Mouse (Mus musculus): ENCODE results near the gene Bfsp1. TPM values are rescaled to one million over a fixed set of nuclear protein-coding genes. Genes with fewer than 3 reads are reported as not detected.

Gene Bfsp1
- polyA plus RNA-seq, 1 experiment from 2014 or later = 2.5 TPM

DNA sequence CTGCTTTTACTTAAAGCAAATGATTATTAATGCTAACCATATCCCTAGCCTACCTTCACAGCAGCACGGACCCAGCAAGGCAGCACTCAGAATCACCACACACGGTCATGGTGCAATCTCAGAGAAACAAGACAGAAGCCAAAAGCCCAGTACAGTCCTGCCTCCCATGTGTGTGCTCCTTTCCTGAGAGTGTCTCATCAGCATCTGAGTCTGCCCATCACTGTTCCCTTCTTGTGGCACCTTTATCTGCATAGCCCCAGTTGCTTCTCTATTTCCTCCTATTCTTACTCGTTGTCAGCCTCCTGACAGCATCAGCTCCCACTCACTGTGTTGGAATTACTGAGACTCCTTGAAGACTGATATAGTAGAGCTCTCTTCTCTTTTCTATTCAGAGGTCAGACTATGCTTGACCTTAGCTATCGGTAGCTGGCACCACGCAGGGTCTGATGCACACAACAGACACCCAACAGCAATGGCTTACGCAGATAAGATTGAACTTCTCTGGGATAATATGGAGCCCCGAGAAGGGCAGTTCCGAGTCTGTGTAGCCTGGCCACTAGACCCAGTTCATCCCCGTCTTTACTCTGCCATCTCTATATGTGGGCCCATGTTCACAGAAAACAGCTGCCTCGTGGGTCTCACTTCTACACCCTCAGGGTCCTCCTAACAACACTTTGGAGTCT lies 19.8 kb upstream of the Bfsp1 start:
- no peak for ATAC-seq (ENCODE audit: insufficient number of reproducible peaks, insufficient read depth, low FRiP score, low TSS enrichment)
- 76% methylated on average over 10 of the region's 10 CpGs for WGBS

DNA sequence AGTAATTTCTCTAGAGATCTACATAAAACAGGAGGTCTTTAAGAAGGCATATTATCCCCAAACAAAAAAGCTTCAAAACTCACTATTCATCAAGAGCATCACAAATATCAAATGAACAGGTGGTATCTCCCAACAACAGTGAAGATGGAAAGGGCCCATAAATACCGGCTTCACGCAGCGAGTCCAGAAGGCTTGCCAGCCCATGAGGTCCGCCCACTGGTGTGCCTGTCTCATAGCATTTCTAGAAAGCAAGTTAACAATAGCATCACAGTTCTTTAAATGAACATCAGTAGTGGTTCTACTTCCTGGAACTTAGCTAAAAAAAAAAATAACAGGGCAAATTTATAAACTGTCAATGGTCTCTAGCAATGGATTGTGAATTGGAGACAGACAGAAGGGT lies 19.0 kb upstream of the Bfsp1 start:
- H3K4me1 ChIP-seq = peaks cover 4% of the 10 kb centered on the region; the same call in 1 of the 2 replicates
- WGBS = 90% methylated on average over 4 of the region's 4 CpGs
- H3K36me3 ChIP-seq = no peaks in the 10 kb centered on the region
- no peak overlapping the region for H3K4me2 ChIP-seq (replicated peaks)
- H3K9ac ChIP-seq = no peak overlapping the region
- H3K27me3 ChIP-seq = no peaks in the 10 kb centered on the region
- H3K9me3 ChIP-seq = no peaks in the 10 kb centered on the region
- ATAC-seq (ENCODE audit: insufficient number of reproducible peaks, insufficient read depth, low FRiP score, low TSS enrichment) = no peak
- no peak overlapping the region for H3K4me3 ChIP-seq
- H3K27ac ChIP-seq = no peak overlapping the region

More for the DNA sequence above, 19.8 kb upstream of the Bfsp1 start:
- Histone ChIP-seq H3K9me3 (no peaks in the 10 kb centered on the region), H3K4me2 (replicated peaks) (no peak overlapping the region), H3K36me3 (no peaks in the 10 kb centered on the region), H3K27ac (no peak overlapping the region), H3K4me1 (no peaks in the 10 kb centered on the region), H3K27me3 (no peaks in the 10 kb centered on the region), H3K4me3 (no peak overlapping the region), H3K9ac (no peak overlapping the region)

DNA sequence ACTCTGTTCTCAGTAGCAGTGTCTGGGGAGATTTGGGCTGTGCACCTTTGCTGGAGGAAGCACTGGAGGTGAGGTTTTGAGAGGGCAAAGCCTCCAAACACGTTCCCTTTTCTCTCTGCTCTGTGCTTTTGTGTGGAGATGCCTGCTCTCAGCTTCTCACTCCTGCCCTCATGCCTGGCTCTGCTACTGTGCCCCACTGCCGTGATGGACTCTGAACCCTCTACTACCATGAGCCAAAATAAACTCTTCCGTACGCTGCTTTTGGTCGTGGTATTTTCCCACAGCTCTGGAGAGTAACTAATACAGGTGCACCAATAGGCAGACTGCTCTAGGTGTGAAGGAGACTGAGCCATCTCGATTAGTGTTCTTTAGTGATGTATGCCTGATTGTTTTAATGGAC lies 16.3 kb upstream of the Bfsp1 start:
- Histone ChIP-seq H3K4me3 (no peak overlapping the region), H3K27me3 (no peaks in the 10 kb centered on the region), H3K36me3 (no peaks in the 10 kb centered on the region), H3K4me2 (replicated peaks) (no peak overlapping the region), H3K27ac (no peak overlapping the region), H3K4me1 (peaks cover 5% of the 10 kb centered on the region; the same call in 1 of the 2 replicates), H3K9me3 (no peaks in the 10 kb centered on the region), H3K9ac (no peak overlapping the region)
- no peak for ATAC-seq (ENCODE audit: insufficient number of reproducible peaks, insufficient read depth, low FRiP score, low TSS enrichment)
- 89% methylated on average over 6 of the region's 6 CpGs for WGBS

DNA sequence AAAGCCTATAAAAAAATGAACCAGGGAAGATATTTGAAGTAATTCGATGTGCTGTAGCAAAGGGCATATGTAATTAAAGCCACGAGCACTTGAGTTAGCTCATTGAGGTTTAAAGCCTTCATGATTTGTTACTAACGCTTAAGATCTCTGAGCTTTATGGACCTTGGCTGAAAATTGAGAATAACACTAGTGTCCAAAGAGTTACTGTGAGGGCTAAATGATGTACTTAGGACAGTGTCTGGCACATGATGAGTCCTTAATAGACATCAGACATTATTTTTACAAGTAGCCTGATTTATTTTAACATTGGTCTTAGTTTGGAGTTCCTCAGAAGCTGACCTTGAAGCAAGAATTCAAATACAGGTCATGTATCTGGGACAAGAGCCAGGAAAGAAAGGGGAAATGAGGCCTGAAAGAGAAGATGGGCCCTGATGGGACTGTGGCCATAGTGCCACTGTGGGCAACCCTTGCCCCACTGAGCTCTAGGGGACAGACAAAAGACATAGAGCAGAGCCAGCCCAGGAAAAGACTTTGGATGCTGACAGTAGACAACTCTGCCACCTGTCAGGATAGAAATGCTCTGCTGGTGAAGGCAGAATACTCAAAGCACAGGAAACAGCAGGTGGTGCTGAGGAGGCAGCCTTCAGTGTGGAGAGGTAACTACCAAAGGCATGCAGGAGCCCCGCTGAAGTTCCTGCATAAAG lies 14.1 kb upstream of the Bfsp1 start:
- Histone ChIP-seq H3K36me3 (no peaks in the 10 kb centered on the region), H3K4me3 (no peak overlapping the region), H3K4me1 (peaks cover 5% of the 10 kb centered on the region; the same call in 1 of the 2 replicates), H3K27me3 (no peaks in the 10 kb centered on the region), H3K9me3 (no peaks in the 10 kb centered on the region), H3K27ac (no peak overlapping the region), H3K9ac (no peak overlapping the region), H3K4me2 (replicated peaks) (no peak overlapping the region)
- 64% methylated on average over 4 of the region's 4 CpGs for whole genome bisulfite sequencing
- no peak for ATAC-seq (ENCODE audit: insufficient number of reproducible peaks, insufficient read depth, low FRiP score, low TSS enrichment)

DNA sequence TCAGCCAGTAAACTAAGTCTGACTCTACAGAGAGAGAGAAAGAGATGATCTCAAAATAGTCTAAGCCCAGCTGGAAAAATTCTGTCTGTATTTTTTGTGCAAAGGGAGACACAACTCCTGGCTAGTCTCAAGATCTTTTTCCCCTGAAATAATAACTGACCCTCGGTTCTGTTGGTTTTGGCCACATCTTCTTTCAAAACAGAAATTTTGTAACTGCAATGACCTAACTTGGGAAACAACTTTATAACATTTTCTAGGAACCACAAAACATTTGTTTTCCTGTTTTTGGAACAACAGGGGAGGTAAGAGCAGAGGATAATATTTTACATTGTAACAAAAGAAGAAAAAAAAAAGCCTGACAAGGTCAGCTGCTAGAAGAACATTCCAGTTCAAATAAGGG lies 13.1 kb upstream of the Bfsp1 start:
- WGBS = 54% methylated on average over 1 of the region's 1 CpGs
- Histone ChIP-seq H3K4me1 (peaks cover 5% of the 10 kb centered on the region; the same call in 1 of the 2 replicates), H3K4me3 (no peak overlapping the region), H3K36me3 (no peaks in the 10 kb centered on the region), H3K27me3 (no peaks in the 10 kb centered on the region), H3K9ac (no peak overlapping the region), H3K27ac (no peak overlapping the region), H3K9me3 (no peaks in the 10 kb centered on the region), H3K4me2 (replicated peaks) (no peak overlapping the region)
- no peak for ATAC-seq (ENCODE audit: insufficient number of reproducible peaks, insufficient read depth, low FRiP score, low TSS enrichment)

DNA sequence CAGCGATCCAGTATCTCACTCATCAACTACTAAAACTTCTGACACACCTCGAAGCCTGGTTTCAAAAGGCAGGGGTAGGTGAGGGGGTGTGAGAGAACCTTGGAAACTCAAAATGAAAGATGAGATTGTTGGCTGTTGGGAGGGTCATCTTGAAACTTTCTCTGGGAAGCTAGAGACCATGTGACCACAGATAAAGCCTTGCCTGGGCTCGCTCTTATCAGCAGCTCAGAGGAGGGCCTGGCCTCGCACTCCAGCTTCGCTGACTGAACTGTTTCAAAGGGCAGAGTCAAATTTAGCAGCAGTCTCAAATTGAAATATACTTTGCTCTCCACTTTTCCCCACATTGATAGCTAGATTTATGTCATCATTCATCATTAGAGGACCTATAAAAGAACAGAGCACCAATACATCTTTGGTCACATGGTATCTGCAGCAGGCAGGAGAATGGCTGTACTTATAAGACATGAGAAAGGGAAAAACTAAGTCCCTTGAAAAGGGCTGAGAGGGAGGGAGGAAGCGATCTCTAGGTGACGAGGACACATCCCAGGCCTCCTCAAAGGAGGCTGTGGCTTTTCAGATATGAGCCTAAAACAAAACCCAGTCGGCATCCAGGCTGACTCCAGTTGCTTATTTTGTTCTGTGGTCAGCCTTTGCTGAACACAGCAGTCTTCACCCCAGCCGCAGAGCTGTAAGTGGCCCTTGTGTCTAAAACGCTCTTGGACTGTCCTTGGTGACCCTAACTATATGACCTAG lies 8.1 kb upstream of the Bfsp1 start:
- no peak overlapping the region for H3K4me2 ChIP-seq (replicated peaks)
- H3K36me3 ChIP-seq = no peaks in the 10 kb centered on the region
- no peaks in the 10 kb centered on the region for H3K4me1 ChIP-seq
- no peaks in the 10 kb centered on the region for H3K9me3 ChIP-seq
- WGBS = 70% methylated on average over 10 of the region's 10 CpGs
- no peak for ATAC-seq (ENCODE audit: insufficient number of reproducible peaks, insufficient read depth, low FRiP score, low TSS enrichment)
- H3K4me3 ChIP-seq = no peak overlapping the region
- no peak overlapping the region for H3K9ac ChIP-seq
- no peaks in the 10 kb centered on the region for H3K27me3 ChIP-seq
- H3K27ac ChIP-seq = no peak overlapping the region

DNA sequence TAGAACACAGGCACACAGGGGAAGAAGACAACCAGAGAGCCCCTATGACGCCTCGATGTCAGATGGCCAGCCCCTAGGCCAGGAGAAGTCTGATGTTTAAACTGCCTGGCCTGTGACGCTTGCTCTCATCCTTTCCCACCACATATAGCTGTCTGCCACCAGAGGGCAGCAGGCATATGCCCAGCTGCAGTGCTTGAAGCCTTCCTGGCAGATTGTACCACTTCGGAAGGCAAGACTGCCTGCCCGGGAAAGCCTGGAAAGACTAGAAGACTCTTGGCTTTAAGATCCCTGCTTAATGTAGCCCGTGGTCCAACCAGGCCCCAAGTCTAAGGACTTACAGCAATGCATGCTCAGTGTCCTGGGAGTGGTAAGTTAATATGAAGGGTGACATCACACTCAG lies 4.4 kb upstream of the Bfsp1 start:
- Histone ChIP-seq H3K9ac (no peak overlapping the region), H3K4me1 (no peaks in the 10 kb centered on the region), H3K27ac (no peak overlapping the region), H3K27me3 (no peaks in the 10 kb centered on the region), H3K4me2 (replicated peaks) (no peak overlapping the region), H3K4me3 (no peak overlapping the region), H3K36me3 (no peaks in the 10 kb centered on the region), H3K9me3 (no peaks in the 10 kb centered on the region)
- 7% methylated on average over 6 of the region's 6 CpGs for WGBS
- ATAC-seq (ENCODE audit: insufficient number of reproducible peaks, insufficient read depth, low FRiP score, low TSS enrichment) = no peak

DNA sequence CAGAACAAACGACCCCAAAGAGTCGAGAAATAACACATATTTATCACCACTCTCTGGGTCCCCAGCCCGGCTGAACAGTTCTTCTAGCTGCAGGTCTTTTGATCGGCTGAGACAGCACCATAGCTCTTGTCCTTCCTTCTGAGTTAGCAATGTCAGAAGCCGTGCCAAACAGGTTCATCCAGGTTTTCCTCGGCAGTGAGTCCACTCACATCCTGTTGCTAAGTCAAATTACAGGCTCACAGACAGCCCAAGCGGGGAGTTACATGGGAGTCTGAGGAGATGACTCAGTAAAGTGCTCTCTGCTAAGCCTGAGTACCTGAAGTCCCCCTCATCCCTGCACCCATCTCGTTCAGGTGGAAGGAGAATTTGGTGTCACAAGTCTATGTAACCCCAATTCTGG lies 1.6 kb upstream of the Bfsp1 start:
- Histone ChIP-seq H3K4me1 (no peaks in the 10 kb centered on the region), H3K27ac (no peak overlapping the region), H3K9me3 (no peaks in the 10 kb centered on the region), H3K4me3 (no peak overlapping the region), H3K27me3 (no peaks in the 10 kb centered on the region), H3K9ac (no peak overlapping the region), H3K36me3 (no peaks in the 10 kb centered on the region), H3K4me2 (replicated peaks) (no peak overlapping the region)
- ATAC-seq (ENCODE audit: insufficient number of reproducible peaks, insufficient read depth, low FRiP score, low TSS enrichment) = no peak
- WGBS = 65% methylated on average over 8 of the region's 8 CpGs

DNA sequence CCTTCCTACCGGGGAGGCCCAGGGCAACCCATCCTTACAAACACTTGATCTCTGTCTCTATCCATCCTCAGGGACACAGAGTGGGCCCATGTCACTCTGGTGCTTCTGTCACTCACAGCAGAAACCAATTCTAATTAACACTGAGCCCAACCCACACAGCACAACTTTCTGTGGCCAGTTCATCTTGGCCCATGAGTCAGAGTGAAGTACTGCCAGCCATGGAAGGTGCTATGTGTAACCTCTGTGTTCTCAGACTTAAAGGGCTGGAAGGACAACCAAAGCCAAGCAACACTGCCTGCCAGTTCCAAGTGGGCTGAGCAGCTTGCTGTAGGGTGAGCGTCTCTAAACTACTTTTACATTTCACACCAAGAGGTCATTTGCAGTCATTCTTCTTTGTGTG lies 3.8 kb downstream of the Bfsp1 start:
- no peak overlapping the region for H3K4me3 ChIP-seq
- H3K9me3 ChIP-seq = no peaks in the 10 kb centered on the region
- 80% methylated on average over 2 of the region's 2 CpGs for WGBS
- no peak overlapping the region for H3K9ac ChIP-seq
- no peak overlapping the region for H3K4me2 ChIP-seq (replicated peaks)
- H3K36me3 ChIP-seq = no peaks in the 10 kb centered on the region
- no peak overlapping the region for H3K27ac ChIP-seq
- ATAC-seq (ENCODE audit: insufficient number of reproducible peaks, insufficient read depth, low FRiP score, low TSS enrichment) = no peak
- H3K4me1 ChIP-seq = no peaks in the 10 kb centered on the region
- H3K27me3 ChIP-seq = no peaks in the 10 kb centered on the region

DNA sequence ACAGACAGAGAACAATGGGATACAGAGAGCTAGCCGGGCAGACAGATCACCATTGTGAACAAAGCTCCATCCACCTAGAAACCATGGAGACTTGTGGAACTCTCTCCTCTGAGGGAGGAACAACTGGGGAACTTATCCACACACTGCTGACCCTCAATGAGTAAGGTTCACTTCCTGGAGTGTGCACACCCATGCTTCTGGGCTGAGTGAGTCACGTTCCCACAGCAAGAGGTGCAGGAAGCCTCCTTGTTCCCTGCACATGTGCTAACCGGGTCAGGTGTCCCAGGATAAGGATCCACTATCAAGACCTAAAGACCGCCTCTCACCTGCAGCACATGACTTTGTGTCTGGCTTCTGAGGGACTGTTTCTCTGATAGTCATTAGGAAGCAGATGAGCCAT lies 9.5 kb downstream of the Bfsp1 start:
- Histone ChIP-seq H3K36me3 (no peaks in the 10 kb centered on the region), H3K27me3 (no peaks in the 10 kb centered on the region), H3K27ac (no peak overlapping the region), H3K9me3 (no peaks in the 10 kb centered on the region), H3K4me3 (no peak overlapping the region), H3K4me2 (replicated peaks) (no peak overlapping the region), H3K4me1 (no peaks in the 10 kb centered on the region), H3K9ac (no peak overlapping the region)
- WGBS = 75% methylated on average over 4 of the region's 4 CpGs
- no peak for ATAC-seq (ENCODE audit: insufficient number of reproducible peaks, insufficient read depth, low FRiP score, low TSS enrichment)

DNA sequence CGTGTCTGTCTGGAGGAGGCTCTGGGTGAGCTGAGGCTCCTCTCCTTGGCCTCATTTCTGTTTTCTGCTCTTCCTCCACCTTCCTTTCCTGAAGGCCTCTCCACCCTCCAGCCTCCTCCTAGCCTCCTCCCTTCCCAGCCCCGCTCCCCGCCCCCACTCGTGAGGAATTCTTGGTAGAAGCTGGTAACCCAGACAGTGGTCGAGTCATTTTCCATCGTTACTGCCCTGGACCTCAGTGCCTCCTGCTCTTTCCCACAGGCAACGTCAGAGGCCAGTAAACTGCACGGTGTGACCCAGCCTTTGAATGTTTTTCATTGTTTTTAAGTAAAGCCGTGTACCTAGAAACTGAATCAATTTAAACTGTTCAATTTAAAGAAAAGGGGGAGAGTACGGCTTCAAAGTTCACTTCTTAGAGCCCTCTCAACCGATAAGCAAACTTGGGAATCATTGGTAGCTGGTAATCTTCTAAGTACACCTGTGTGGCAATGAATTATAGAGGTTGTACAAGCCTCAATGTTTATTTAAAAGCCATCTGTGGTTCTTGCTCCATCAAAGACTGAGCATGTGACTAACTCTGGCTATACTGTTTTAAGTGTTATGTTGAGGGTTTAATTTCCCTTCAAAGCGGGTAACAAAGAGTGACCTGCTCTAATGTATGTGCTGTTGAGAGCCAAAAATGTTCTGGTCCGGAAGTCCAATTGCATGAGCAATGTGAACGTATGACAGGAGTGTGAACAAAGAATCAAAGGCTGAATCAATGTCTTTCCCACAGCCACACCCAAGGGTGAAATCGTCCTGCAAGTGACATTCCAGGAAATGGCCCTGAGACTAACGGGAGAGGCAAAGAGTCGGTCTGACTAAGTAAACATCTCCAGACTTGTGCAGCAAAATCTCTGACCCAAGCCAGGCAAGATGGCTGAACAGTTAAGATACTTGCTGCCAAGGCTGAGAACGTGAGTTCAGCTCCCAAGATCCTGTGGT lies 10.4 kb downstream of the Bfsp1 start:
- Histone ChIP-seq H3K27me3 (no peaks in the 10 kb centered on the region), H3K27ac (no peak overlapping the region), H3K36me3 (no peaks in the 10 kb centered on the region), H3K4me2 (replicated peaks) (no peak overlapping the region), H3K4me3 (no peak overlapping the region), H3K9me3 (no peaks in the 10 kb centered on the region), H3K9ac (no peak overlapping the region), H3K4me1 (no peaks in the 10 kb centered on the region)
- ATAC-seq (ENCODE audit: insufficient number of reproducible peaks, insufficient read depth, low FRiP score, low TSS enrichment) = no peak
- WGBS = 63% methylated on average over 18 of the region's 18 CpGs

All from embryonic facial prominence, embryonic 12.5 days (tissue).